Mouse (Mus musculus): Measurements from ENCODE around the gene Ppm1g. TPM values are rescaled to one million over a fixed set of nuclear protein-coding genes. Genes with fewer than 3 reads are reported as not detected.

The Ppm1g gene
- polyA plus RNA-seq, 2 experiments = 98.8 to 118 TPM

DNA sequence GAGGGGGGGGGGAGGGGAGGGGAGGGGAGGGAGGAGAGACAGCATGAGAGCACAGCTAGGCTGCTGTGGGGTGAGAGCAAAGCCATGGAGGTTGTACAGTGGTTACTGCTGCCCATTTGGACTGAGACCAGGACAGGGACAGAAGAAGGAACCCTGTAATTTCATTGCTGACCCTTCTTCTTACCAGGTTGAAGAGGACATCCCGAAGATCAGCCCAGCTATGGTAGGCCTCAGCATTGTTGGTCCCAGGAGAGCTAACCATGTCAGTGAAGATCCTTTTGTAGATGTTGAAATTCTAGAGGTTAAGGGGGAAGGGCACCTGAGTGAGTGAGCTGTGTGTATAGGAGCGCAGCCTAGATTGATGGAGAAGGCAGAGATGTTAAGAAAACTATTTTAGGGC lies 34.9 kb upstream of the Ppm1g start:
- Histone ChIP-seq H3K9ac (ENCODE audit: low read depth, low read length, severe bottlenecking) (no peak overlapping the region), H3K9me3 (ENCODE audit: control insufficient read depth, low read length) (no peaks in the 10 kb centered on the region), H3K4me1 (ENCODE audit: control insufficient read depth, insufficient read depth, low read length) (peaks cover 23% of the 10 kb centered on the region), H3K27me3 (ENCODE audit: control insufficient read depth, insufficient read depth, low read length) (no peaks in the 10 kb centered on the region), H3K27ac (replicated peaks; ENCODE audit: low read depth, low read length) (no peak overlapping the region), H3K4me3 (replicated peaks; ENCODE audit: low read length) (no peak overlapping the region), H3K36me3 (ENCODE audit: control insufficient read depth, insufficient read depth, low read length) (peaks cover 81% of the 10 kb centered on the region), H3K4me2 (replicated peaks; ENCODE audit: low read depth, low read length, severe bottlenecking) (no peak overlapping the region)
- no peak for ATAC-seq (ENCODE audit: low FRiP score, low read depth)
- DNase-seq (ENCODE audit: low spot score) = no peak
- no peak for TF ChIP-seq POLR2A (IDR thresholded peaks at IDR 0.05; ENCODE audit: borderline replicate concordance, extremely low read depth, insufficient read depth, insufficient read length)
- 91% methylated on average over 2 of the region's 2 CpGs for WGBS

DNA sequence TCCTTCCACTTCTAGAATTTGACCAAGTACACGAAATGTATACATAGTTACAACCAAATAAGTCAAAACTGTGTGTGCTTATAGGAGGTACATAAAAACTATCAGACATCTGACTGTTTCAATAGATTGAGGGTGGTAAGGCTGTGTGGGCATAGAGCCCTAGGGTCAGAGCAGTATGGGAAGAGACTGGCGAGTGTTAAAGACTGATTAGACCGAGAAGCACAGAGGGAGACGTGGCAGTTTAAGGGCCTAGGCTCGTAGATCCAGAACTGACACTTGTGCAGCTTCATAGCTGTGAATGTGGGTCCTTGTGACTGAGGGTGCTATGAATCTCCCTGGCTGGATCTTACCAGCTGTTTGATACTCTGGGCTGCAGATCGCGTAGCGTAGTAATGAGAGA lies 34.4 kb upstream of the Ppm1g start:
- Histone ChIP-seq H3K4me2 (replicated peaks; ENCODE audit: low read depth, low read length, severe bottlenecking) (no peak overlapping the region), H3K4me3 (replicated peaks; ENCODE audit: low read length) (no peak overlapping the region), H3K9ac (ENCODE audit: low read depth, low read length, severe bottlenecking) (no peak overlapping the region), H3K4me1 (ENCODE audit: control insufficient read depth, insufficient read depth, low read length) (peaks cover 23% of the 10 kb centered on the region), H3K27me3 (ENCODE audit: control insufficient read depth, insufficient read depth, low read length) (no peaks in the 10 kb centered on the region), H3K27ac (replicated peaks; ENCODE audit: low read depth, low read length) (no peak overlapping the region), H3K36me3 (ENCODE audit: control insufficient read depth, insufficient read depth, low read length) (peaks cover 81% of the 10 kb centered on the region), H3K9me3 (ENCODE audit: control insufficient read depth, low read length) (no peaks in the 10 kb centered on the region)
- DNase-seq (ENCODE audit: low spot score) (no peak), ATAC-seq (ENCODE audit: low FRiP score, low read depth) (no peak)
- no peak for TF ChIP-seq POLR2A (IDR thresholded peaks at IDR 0.05; ENCODE audit: borderline replicate concordance, extremely low read depth, insufficient read depth, insufficient read length)
- WGBS = 88% methylated on average over 8 of the region's 8 CpGs

DNA sequence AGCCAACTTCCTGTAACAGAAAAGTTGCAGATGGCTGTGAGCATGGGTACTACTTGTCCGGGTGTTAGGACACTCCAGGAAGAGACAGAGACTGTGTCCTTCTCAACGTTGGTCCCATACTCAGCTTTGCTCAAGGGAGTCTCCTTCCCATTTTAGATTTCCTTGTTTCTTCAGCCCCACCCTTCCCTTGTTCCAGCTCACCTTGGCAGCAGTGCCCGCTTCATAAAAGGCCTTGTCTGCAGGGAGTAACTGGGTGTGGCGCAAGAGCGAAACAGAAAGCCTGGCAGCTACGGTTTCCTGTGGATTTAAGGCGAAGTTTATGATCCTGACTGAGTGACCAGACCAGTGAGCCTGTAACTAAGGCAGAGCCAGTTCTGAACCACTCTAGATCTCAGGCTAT lies 34.0 kb upstream of the Ppm1g start:
- Histone ChIP-seq H3K4me2 (replicated peaks; ENCODE audit: low read depth, low read length, severe bottlenecking) (no peak overlapping the region), H3K4me1 (ENCODE audit: control insufficient read depth, insufficient read depth, low read length) (peaks cover 23% of the 10 kb centered on the region), H3K36me3 (ENCODE audit: control insufficient read depth, insufficient read depth, low read length) (peaks cover 81% of the 10 kb centered on the region), H3K4me3 (replicated peaks; ENCODE audit: low read length) (no peak overlapping the region), H3K9ac (ENCODE audit: low read depth, low read length, severe bottlenecking) (no peak overlapping the region), H3K27me3 (ENCODE audit: control insufficient read depth, insufficient read depth, low read length) (no peaks in the 10 kb centered on the region), H3K27ac (replicated peaks; ENCODE audit: low read depth, low read length) (no peak overlapping the region), H3K9me3 (ENCODE audit: control insufficient read depth, low read length) (no peaks in the 10 kb centered on the region)
- WGBS = 77% methylated on average over 7 of the region's 7 CpGs
- TF ChIP-seq POLR2A (IDR thresholded peaks at IDR 0.05; ENCODE audit: borderline replicate concordance, extremely low read depth, insufficient read depth, insufficient read length) = no peak
- DNase-seq (ENCODE audit: low spot score) = no peak
- no peak for ATAC-seq (ENCODE audit: low FRiP score, low read depth)

DNA sequence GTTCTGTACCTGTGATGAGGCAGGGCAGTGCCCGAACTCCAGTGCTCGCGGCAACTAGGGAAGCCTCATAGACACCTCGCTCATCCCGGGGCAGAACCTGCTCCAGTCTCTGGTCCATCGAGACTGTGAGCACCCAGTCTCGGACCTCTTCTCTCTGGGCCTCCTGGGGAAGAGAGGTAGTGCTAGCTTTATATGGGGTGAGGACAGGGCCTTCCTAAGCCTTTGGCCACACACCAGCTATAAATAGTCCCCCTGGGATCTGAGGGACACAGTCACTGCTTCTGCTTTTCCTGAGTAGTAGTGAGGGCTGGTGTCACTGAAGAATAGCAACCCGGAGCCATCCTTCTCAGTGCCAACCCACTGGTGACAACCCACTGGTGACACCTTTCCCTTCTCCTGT lies 33.3 kb upstream of the Ppm1g start:
- H3K4me1 ChIP-seq (ENCODE audit: control insufficient read depth, insufficient read depth, low read length) = peaks cover 23% of the 10 kb centered on the region
- 95% methylated on average over 8 of the region's 8 CpGs for WGBS
- no peak overlapping the region for H3K4me2 ChIP-seq (replicated peaks; ENCODE audit: low read depth, low read length, severe bottlenecking)
- H3K36me3 ChIP-seq (ENCODE audit: control insufficient read depth, insufficient read depth, low read length) = peaks cover 81% of the 10 kb centered on the region
- ATAC-seq (ENCODE audit: low FRiP score, low read depth) (no peak), DNase-seq (ENCODE audit: low spot score) (no peak)
- no peak overlapping the region for H3K4me3 ChIP-seq (replicated peaks; ENCODE audit: low read length)
- H3K9ac ChIP-seq (ENCODE audit: low read depth, low read length, severe bottlenecking) = no peak overlapping the region
- peak overlapping the region; percentile 61; the same call in 1 of the 2 replicates for H3K27ac ChIP-seq (replicated peaks; ENCODE audit: low read depth, low read length)
- H3K9me3 ChIP-seq (ENCODE audit: control insufficient read depth, low read length) = no peaks in the 10 kb centered on the region
- no peak for TF ChIP-seq POLR2A (IDR thresholded peaks at IDR 0.05; ENCODE audit: borderline replicate concordance, extremely low read depth, insufficient read depth, insufficient read length)
- H3K27me3 ChIP-seq (ENCODE audit: control insufficient read depth, insufficient read depth, low read length) = no peaks in the 10 kb centered on the region

DNA sequence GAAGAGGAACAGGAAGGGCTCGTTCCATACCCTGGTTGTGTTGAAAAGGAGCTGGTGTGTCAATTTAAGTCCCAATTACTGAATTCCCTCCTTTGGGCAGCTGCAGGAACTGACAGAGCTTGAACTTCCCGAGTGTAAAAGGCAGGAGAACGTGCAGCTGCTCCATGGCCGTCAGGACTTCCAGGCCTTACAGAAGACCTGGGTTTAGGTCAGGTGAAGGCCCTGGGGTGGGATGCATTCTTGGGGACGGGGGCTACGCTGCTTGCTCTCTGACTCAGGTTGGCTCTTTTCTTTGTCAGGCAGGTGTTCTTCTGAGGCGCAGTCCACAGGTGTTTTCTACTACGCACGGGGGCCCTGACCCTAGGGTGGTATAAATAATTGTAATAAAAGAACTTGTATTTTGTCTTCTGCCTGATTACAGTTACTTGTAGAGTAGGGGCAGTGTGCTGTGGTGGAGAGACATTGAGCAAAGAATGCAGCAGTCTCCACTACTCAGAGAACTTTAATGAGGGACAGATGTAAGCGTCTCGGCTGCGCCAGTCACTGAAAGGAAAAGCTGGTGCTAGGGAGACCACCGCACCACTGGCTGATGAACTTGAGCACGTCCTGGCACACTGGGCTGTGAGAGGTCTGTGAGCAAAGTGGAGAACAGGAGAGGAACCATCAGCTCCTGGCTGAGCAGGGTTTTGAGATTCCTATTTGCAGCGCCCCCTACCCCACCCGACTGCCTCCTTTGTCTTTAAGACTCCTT lies 32.5 kb upstream of the Ppm1g start:
- H3K27ac ChIP-seq (replicated peaks; ENCODE audit: low read depth, low read length) = peak overlapping the region; percentile 61
- no peak for TF ChIP-seq POLR2A (IDR thresholded peaks at IDR 0.05; ENCODE audit: borderline replicate concordance, extremely low read depth, insufficient read depth, insufficient read length)
- no peak overlapping the region for H3K4me3 ChIP-seq (replicated peaks; ENCODE audit: low read length)
- H3K4me2 ChIP-seq (replicated peaks; ENCODE audit: low read depth, low read length, severe bottlenecking) = peak overlapping the region; percentile 7; the same call in 1 of the 2 replicates
- ATAC-seq (ENCODE audit: low FRiP score, low read depth) (peak; percentile 20; the same call in 1 of the 2 replicates), DNase-seq (ENCODE audit: low spot score) (no peak)
- no peak overlapping the region for H3K9ac ChIP-seq (ENCODE audit: low read depth, low read length, severe bottlenecking)
- no peaks in the 10 kb centered on the region for H3K27me3 ChIP-seq (ENCODE audit: control insufficient read depth, insufficient read depth, low read length)
- peaks cover 81% of the 10 kb centered on the region for H3K36me3 ChIP-seq (ENCODE audit: control insufficient read depth, insufficient read depth, low read length)
- peaks cover 23% of the 10 kb centered on the region for H3K4me1 ChIP-seq (ENCODE audit: control insufficient read depth, insufficient read depth, low read length)
- no peaks in the 10 kb centered on the region for H3K9me3 ChIP-seq (ENCODE audit: control insufficient read depth, low read length)
- WGBS = 43% methylated on average over 16 of the region's 16 CpGs

Data from limb, embryonic 14.5 days (tissue).